Mouse (Mus musculus): Measurements from ENCODE around the gene Cdkn2d. TPM values are rescaled to one million over a fixed set of nuclear protein-coding genes. Genes with fewer than 3 reads are reported as not detected.
"Not testable (repeated sequence)": the region's sequence is repeated elsewhere in the genome, so short reads cannot be mapped to it uniquely, and the experiment has no call there.

Gene Cdkn2d
- polyA plus RNA-seq, 1 experiment from 2014 or later = 34.9 TPM

- TF ChIP-seq EP300 (IDR thresholded peaks at IDR 0.05) (no peak), CTCF (IDR thresholded peaks at IDR 0.05) (no peak)
- ATAC-seq = no peak
- H3K27ac ChIP-seq (ENCODE audit: low read length) = no peak overlapping the region
- H3K4me2 ChIP-seq (replicated peaks; ENCODE audit: low read depth, low read length) = no peak overlapping the region
- H3K9me3 ChIP-seq (ENCODE audit: low read length) = no peaks in the 10 kb centered on the region
- WGBS = 89% methylated on average over 3 of the region's 3 CpGs
- H3K36me3 ChIP-seq (ENCODE audit: insufficient read depth, low read length) = no peaks in the 10 kb centered on the region
- H3K4me3 ChIP-seq (ENCODE audit: low read depth, low read length) = no peak overlapping the region
- no peaks in the 10 kb centered on the region for H3K27me3 ChIP-seq (replicated peaks; ENCODE audit: insufficient read depth, low read length)
- H3K4me1 ChIP-seq (ENCODE audit: insufficient read depth, low read depth, low read length) = peaks cover 8% of the 10 kb centered on the region
- H3K9ac ChIP-seq (replicated peaks; ENCODE audit: low read depth) = no peak overlapping the region
- DNase-seq (ENCODE audit: low spot score) = no peak
These were observed 1.1 kb upstream of the Cdkn2d start for GRCm38 (mm10) chr9:21292271-21292670.

GRCm38 (mm10) chr9:21291868-21292267 lies 661 bp upstream of the Cdkn2d start:
- H3K27me3 ChIP-seq (replicated peaks; ENCODE audit: insufficient read depth, low read length); H3K9me3 ChIP-seq (ENCODE audit: low read length); ATAC-seq; DNase-seq (ENCODE audit: low spot score); H3K9ac ChIP-seq (replicated peaks; ENCODE audit: low read depth); H3K36me3 ChIP-seq (ENCODE audit: insufficient read depth, low read length); H3K27ac ChIP-seq (ENCODE audit: low read length): not testable (repeated sequence)
- WGBS = 11% methylated on average over 7 of the region's 7 CpGs
- Histone ChIP-seq H3K4me2 (replicated peaks; ENCODE audit: low read depth, low read length) (peak overlapping the region; percentile 50), H3K4me1 (ENCODE audit: insufficient read depth, low read depth, low read length) (peaks cover 12% of the 10 kb centered on the region), H3K4me3 (ENCODE audit: low read depth, low read length) (peak overlapping the region; percentile 28)

GRCm38 (mm10) chr9:21290589-21290988 lies 618 bp downstream of the Cdkn2d start:
- H3K4me2 ChIP-seq (replicated peaks; ENCODE audit: low read depth, low read length) = peak overlapping the region; percentile 80
- H3K9ac ChIP-seq (replicated peaks; ENCODE audit: low read depth) = peak overlapping the region; percentile 63
- peak overlapping the region; percentile 66 for H3K4me3 ChIP-seq (ENCODE audit: low read depth, low read length)
- H3K9me3 ChIP-seq (ENCODE audit: low read length) = no peaks in the 10 kb centered on the region
- no peak for DNase-seq (ENCODE audit: low spot score)
- no peaks in the 10 kb centered on the region for H3K36me3 ChIP-seq (ENCODE audit: insufficient read depth, low read length)
- H3K4me1 ChIP-seq (ENCODE audit: insufficient read depth, low read depth, low read length) = peaks cover 19% of the 10 kb centered on the region
- no peak for ATAC-seq
- peak overlapping the region; percentile 86 for H3K27ac ChIP-seq (ENCODE audit: low read length)
- H3K27me3 ChIP-seq (replicated peaks; ENCODE audit: insufficient read depth, low read length) = no peaks in the 10 kb centered on the region
- TF ChIP-seq CTCF (IDR thresholded peaks at IDR 0.05) = no peak
- no peak for TF ChIP-seq EP300 (IDR thresholded peaks at IDR 0.05)
- WGBS = under 1% methylated on average over 20 of the region's 20 CpGs

DNA sequence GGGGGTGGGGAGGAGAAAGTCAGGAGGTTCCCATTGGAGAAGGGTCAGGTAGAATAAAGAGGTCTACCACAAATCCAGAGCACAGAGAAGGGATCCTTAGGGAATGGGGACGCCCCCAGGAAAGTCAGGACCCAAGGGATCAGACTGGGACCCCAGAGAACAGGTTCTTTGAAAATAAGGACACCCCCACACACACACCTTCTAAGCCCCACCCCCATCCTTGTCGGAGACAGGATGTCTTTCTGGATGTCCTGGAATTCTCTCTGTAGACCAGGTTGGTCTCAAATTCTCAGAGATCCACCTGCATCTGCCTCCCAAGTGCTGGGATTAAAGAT lies 1.9 kb downstream of the Cdkn2d start:
- H3K9me3 ChIP-seq (ENCODE audit: low read length) = no peaks in the 10 kb centered on the region
- TF ChIP-seq CTCF (IDR thresholded peaks at IDR 0.05) (no peak), EP300 (IDR thresholded peaks at IDR 0.05) (no peak)
- peak overlapping the region; percentile 80; the same call in 1 of the 2 replicates for H3K4me2 ChIP-seq (replicated peaks; ENCODE audit: low read depth, low read length)
- H3K36me3 ChIP-seq (ENCODE audit: insufficient read depth, low read length) = no peaks in the 10 kb centered on the region
- no peak for DNase-seq (ENCODE audit: low spot score)
- ATAC-seq = no peak
- H3K27me3 ChIP-seq (replicated peaks; ENCODE audit: insufficient read depth, low read length) = no peaks in the 10 kb centered on the region
- H3K27ac ChIP-seq (ENCODE audit: low read length) = peak overlapping the region; percentile 84; the same call in 1 of the 2 replicates
- no peak overlapping the region for H3K9ac ChIP-seq (replicated peaks; ENCODE audit: low read depth)
- H3K4me3 ChIP-seq (ENCODE audit: low read depth, low read length) = no peak overlapping the region
- peaks cover 19% of the 10 kb centered on the region for H3K4me1 ChIP-seq (ENCODE audit: insufficient read depth, low read depth, low read length)
- 81% methylated on average over 2 of the region's 2 CpGs for WGBS

DNA sequence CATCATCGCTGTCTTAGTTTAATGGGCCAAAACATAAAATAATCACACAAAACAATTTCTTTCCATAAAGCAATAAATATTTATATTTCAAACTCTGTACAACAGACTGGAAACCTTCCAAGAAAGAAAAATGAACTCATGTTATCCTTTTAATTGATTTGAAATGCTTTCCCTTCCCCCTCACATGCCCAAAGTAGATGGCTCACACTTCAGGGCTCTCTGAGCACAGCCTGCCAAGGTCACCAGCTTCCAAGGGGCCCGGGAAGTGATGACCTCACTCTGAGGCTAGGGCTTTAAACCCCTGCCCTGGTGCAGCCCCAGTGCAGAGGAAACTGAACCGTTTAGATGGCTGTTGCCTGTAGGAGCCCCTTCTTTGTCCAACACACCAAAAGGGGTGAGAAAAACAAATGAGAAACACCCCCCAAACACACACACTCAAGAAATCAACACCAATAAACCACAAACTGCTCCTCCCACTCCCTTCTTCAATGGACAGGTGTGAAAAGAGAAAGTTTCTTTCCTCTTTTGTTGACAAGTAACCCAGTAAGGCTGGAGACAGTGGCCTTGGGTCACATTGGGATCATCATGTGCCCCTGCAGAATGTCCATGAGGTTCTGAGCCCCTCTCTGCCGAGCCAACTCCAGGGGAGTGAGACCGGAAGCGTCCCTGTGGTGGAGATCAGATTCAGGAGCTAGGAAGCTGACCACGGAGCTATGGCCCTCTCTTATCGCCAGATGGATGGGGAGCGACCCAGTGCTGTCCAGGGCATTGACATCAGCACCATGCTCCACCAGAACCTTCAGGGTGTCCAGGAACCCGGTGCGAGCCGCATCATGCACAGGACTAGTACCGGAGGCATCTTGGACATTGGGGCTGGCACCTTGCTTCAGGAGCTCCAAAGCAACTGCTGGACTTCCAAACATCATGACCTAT lies 2.5 kb downstream of the Cdkn2d start:
- Histone ChIP-seq H3K9me3 (ENCODE audit: low read length) (no peaks in the 10 kb centered on the region), H3K27me3 (replicated peaks; ENCODE audit: insufficient read depth, low read length) (no peaks in the 10 kb centered on the region), H3K4me1 (ENCODE audit: insufficient read depth, low read depth, low read length) (peaks cover 19% of the 10 kb centered on the region), H3K4me2 (replicated peaks; ENCODE audit: low read depth, low read length) (peak overlapping the region; percentile 78), H3K9ac (replicated peaks; ENCODE audit: low read depth) (no peak overlapping the region), H3K36me3 (ENCODE audit: insufficient read depth, low read length) (no peaks in the 10 kb centered on the region), H3K27ac (ENCODE audit: low read length) (peak overlapping the region; percentile 84), H3K4me3 (ENCODE audit: low read depth, low read length) (peak overlapping the region; percentile 76)
- ATAC-seq (no peak), DNase-seq (ENCODE audit: low spot score) (peak; percentile 67)
- TF ChIP-seq CTCF (IDR thresholded peaks at IDR 0.05) (no peak), EP300 (IDR thresholded peaks at IDR 0.05) (peak; percentile 52; the same call in 1 of the 2 replicates)
- 71% methylated on average over 13 of the region's 13 CpGs for WGBS

GRCm38 (mm10) chr9:21287571-21288402 lies 3.4 kb downstream of the Cdkn2d start, which contains the start of gene Kri1:
Gene Kri1 (minus strand): TSS chr9:21287969.
- peak within 1 kb of the TSS; percentile 76 for H3K4me3 ChIP-seq (ENCODE audit: low read depth, low read length)
- under 1% methylated on average over 55 of the region's 59 CpGs for WGBS
- no peaks in the 10 kb centered on the region; the same call in 1 of the 2 replicates for H3K36me3 ChIP-seq (ENCODE audit: insufficient read depth, low read length)
- no peaks in the 10 kb centered on the region for H3K9me3 ChIP-seq (ENCODE audit: low read length)
- peak within 1 kb of the TSS; percentile 78 for H3K4me2 ChIP-seq (replicated peaks; ENCODE audit: low read depth, low read length)
- DNase-seq (ENCODE audit: low spot score) (peak; percentile 100), ATAC-seq (peak; percentile 72)
- H3K4me1 ChIP-seq (ENCODE audit: insufficient read depth, low read depth, low read length) = peaks cover 19% of the 10 kb centered on the region
- H3K9ac ChIP-seq (replicated peaks; ENCODE audit: low read depth) = peak within 1 kb of the TSS; percentile 63
- H3K27me3 ChIP-seq (replicated peaks; ENCODE audit: insufficient read depth, low read length) = no peaks in the 10 kb centered on the region
- 0 out of 2 replicates have a peak, but pooled peaks have one; percentile 5 for TF ChIP-seq CTCF (IDR thresholded peaks at IDR 0.05)
- peak; percentile 78; the same call in 1 of the 2 replicates for TF ChIP-seq EP300 (IDR thresholded peaks at IDR 0.05)
- peak within 1 kb of the TSS; percentile 84 for H3K27ac ChIP-seq (ENCODE audit: low read length)

All from lung, postnatal 0 days (tissue).